9 mouse cellular contexts compared by ENCODE assay signal in genomic region chr1:170481093-170481492, GRCm38 (mm10).
DNase-seq lines count a peak whose midpoint lies in the region; ATAC-seq and TF ChIP-seq lines count a peak whose summit lies in the region.
"Had no signal": no experiment of that assay in that cellular context is flagged by ENCODE, and none has a peak within 500 bp of the region (broad histone marks: within the 10 kb centered on the region; RNA-seq: fewer than 3 reads in every experiment).

No protein-coding gene starts in this region.

- intact Hi-C loops in heart, postnatal 36 days (cut with DNase I), result no loop called here

- WGBS in heart, embryonic 11.5 days (ENCODE audit: insufficient replicate concordance), result 54% methylated on average over 3 of the region's 3 CpGs
- WGBS in lung, embryonic 16.5 days, result 64% methylated on average over 3 of the region's 3 CpGs
- 49% methylated on average over 3 of the region's 3 CpGs for WGBS in limb, embryonic 13.5 days
- 72% methylated on average over 3 of the region's 3 CpGs for WGBS in hindbrain, postnatal 0 days

- no peak overlapping the region for H3K4me2 ChIP-seq in heart, embryonic 11.5 days
- H3K4me2 ChIP-seq in lung, embryonic 16.5 days (ENCODE audit: low read depth, low read length), result no peak overlapping the region
- H3K4me2 ChIP-seq in limb, embryonic 13.5 days (replicated peaks), result no peak overlapping the region
- no peak overlapping the region for H3K4me2 ChIP-seq in hindbrain, postnatal 0 days (ENCODE audit: low read depth, low read length)

- H3K36me3 ChIP-seq in heart, embryonic 11.5 days (ENCODE audit: control insufficient read depth, insufficient read depth, low read length), result no peaks in the 10 kb centered on the region
- no peaks in the 10 kb centered on the region for H3K36me3 ChIP-seq in lung, embryonic 16.5 days (ENCODE audit: control insufficient read depth, insufficient read depth, low read length)
- H3K36me3 ChIP-seq in limb, embryonic 13.5 days, result no peaks in the 10 kb centered on the region
- H3K36me3 ChIP-seq in hindbrain, postnatal 0 days (ENCODE audit: insufficient read depth, low read length), result no peaks in the 10 kb centered on the region

- peaks cover 59% of the 10 kb centered on the region for H3K4me1 ChIP-seq in heart, embryonic 11.5 days (ENCODE audit: control insufficient read depth, insufficient read depth, low read length)
- H3K4me1 ChIP-seq in lung, embryonic 16.5 days (replicated peaks; ENCODE audit: control insufficient read depth, insufficient read depth, low read length), result peaks cover 42% of the 10 kb centered on the region
- peaks cover 46% of the 10 kb centered on the region for H3K4me1 ChIP-seq in limb, embryonic 13.5 days
- H3K4me1 ChIP-seq in hindbrain, postnatal 0 days (ENCODE audit: insufficient read depth, low read length), result peaks cover 9% of the 10 kb centered on the region; the same call in 1 of the 2 replicates

- no peak overlapping the region for H3K4me3 ChIP-seq in heart, embryonic 11.5 days (ENCODE audit: low read depth, low read length)
- no peak overlapping the region for H3K4me3 ChIP-seq in lung, embryonic 16.5 days (ENCODE audit: low read length)
- no peak overlapping the region for H3K4me3 ChIP-seq in limb, embryonic 13.5 days
- H3K4me3 ChIP-seq in hindbrain, postnatal 0 days (ENCODE audit: low read length), result no peak overlapping the region

- DNase-seq in heart, postnatal 36 days, result no peak
- no peak for DNase-seq in lung, postnatal 4 days
- DNase-seq in adrenal gland, postnatal 25 days, result peak; percentile 30
- DNase-seq in hindbrain, postnatal 0 days (ENCODE audit: low spot score), result no peak
- DNase-seq in right cerebral cortex, postnatal 36 days (ENCODE audit: low spot score in 2 of 2), result no peak
- DNase-seq: embryo, embryonic 11 days had no signal

- 0 out of 2 replicates have a peak overlapping the region, but pooled peaks have one; percentile 35 for H3K27ac ChIP-seq in heart, embryonic 11.5 days (ENCODE audit: low read depth, low read length)
- H3K27ac ChIP-seq in lung, embryonic 16.5 days (ENCODE audit: low read length), result 0 out of 2 replicates have a peak overlapping the region, but pooled peaks have one; percentile 5
- H3K27ac ChIP-seq in limb, embryonic 13.5 days, result peak overlapping the region; percentile 4; the same call in 1 of the 2 replicates
- no peak overlapping the region for H3K27ac ChIP-seq in hindbrain, postnatal 0 days

- peak overlapping the region; percentile 49; the same call in 1 of the 2 replicates for H3K9ac ChIP-seq in heart, embryonic 11.5 days (ENCODE audit: low read depth, low read length)
- no peak overlapping the region for H3K9ac ChIP-seq in lung, embryonic 16.5 days (ENCODE audit: low read length)
- no peak overlapping the region for H3K9ac ChIP-seq in limb, embryonic 13.5 days
- H3K9ac ChIP-seq in hindbrain, postnatal 0 days (replicated peaks; ENCODE audit: low read length), result no peak overlapping the region

- no peaks in the 10 kb centered on the region for H3K9me3 ChIP-seq in heart, embryonic 11.5 days (replicated peaks; ENCODE audit: control insufficient read depth, low read length)
- H3K9me3 ChIP-seq in lung, embryonic 16.5 days (ENCODE audit: control insufficient read depth, low read length), result no peaks in the 10 kb centered on the region
- H3K9me3 ChIP-seq in limb, embryonic 13.5 days, result no peaks in the 10 kb centered on the region
- H3K9me3 ChIP-seq in hindbrain, postnatal 0 days (ENCODE audit: low read length), result no peaks in the 10 kb centered on the region

- no peak for ATAC-seq in heart, embryonic 11.5 days (replicated peaks; ENCODE audit: insufficient number of reproducible peaks, low FRiP score, low TSS enrichment)
- ATAC-seq in lung, embryonic 16.5 days (ENCODE audit: low read depth), result no peak
- ATAC-seq in limb, embryonic 13.5 days (ENCODE audit: low FRiP score, low read depth), result no peak
- no peak for ATAC-seq in hindbrain, postnatal 0 days

- TF ChIP-seq CTCF in hindbrain, postnatal 0 days (IDR thresholded peaks at IDR 0.05; ENCODE audit: low read depth), result no peak

- H3K27me3 ChIP-seq in heart, embryonic 11.5 days (ENCODE audit: control insufficient read depth, insufficient read depth, low read length), result no peaks in the 10 kb centered on the region
- no peaks in the 10 kb centered on the region for H3K27me3 ChIP-seq in lung, embryonic 16.5 days (ENCODE audit: control insufficient read depth, insufficient read depth, low read depth, low read length)
- no peaks in the 10 kb centered on the region for H3K27me3 ChIP-seq in limb, embryonic 13.5 days
- H3K27me3 ChIP-seq in hindbrain, postnatal 0 days (ENCODE audit: insufficient read depth, low read length), result no peaks in the 10 kb centered on the region
